Mouse (Mus musculus): Measurements from ENCODE around the gene 4933406M09Rik. TPM values are rescaled to one million over a fixed set of nuclear protein-coding genes. Genes with fewer than 3 reads are reported as not detected.
A peak's percentile ranks its signal among the peaks of the same experiment; 100 is the strongest.

The 4933406M09Rik gene
- polyA plus RNA-seq, 1 experiment: not detected

GRCm38 (mm10) chr1:134344005-134344950 lies 41.5 kb upstream of the 4933406M09Rik start:
- H3K4me1 ChIP-seq (ENCODE audit: control insufficient read depth, insufficient read depth, low read length): no peaks in the 10 kb centered on the region; the same call in 1 of the 2 replicates
- TF ChIP-seq POLR2A (IDR thresholded peaks at IDR 0.05; ENCODE audit: low read depth, low read length) (peak; percentile 37), CTCF (IDR thresholded peaks at IDR 0.05; ENCODE audit: borderline replicate concordance, insufficient read depth, low read length) (no peak)
- no peak overlapping the region for H3K4me3 ChIP-seq (ENCODE audit: insufficient read depth, low read length)
- H3K27ac ChIP-seq (ENCODE audit: insufficient read depth, low read length): no peak overlapping the region

- H3K27ac ChIP-seq (ENCODE audit: insufficient read depth, low read length): no peak overlapping the region
Measured at GRCm38 (mm10) chr1:134345075-134345474, 40.7 kb upstream of the 4933406M09Rik start.

DNA sequence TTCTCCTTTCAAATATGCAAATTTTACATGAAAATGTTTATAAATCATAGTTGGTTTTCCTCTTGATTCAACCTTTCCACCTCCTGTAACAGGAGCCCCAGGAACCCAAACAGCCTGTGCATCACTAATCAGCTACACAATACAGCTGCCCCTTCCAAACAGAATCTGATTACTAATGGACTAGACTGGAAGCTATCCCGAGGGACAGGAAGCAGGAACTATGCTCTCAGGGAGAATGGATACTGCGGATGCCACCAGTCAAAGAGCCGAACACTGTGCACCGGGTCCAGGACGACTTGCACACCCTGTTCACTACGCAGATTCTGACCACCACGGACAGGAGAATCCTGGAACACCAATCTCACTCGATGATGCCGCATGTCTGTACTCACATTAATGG lies 37.9 kb upstream of the 4933406M09Rik start:
- Histone ChIP-seq H3K4me1 (ENCODE audit: control insufficient read depth, insufficient read depth, low read length) (no peaks in the 10 kb centered on the region; the same call in 1 of the 2 replicates), H3K27ac (ENCODE audit: insufficient read depth, low read length) (no peak overlapping the region), H3K4me3 (ENCODE audit: insufficient read depth, low read length) (no peak overlapping the region)
- no peak for TF ChIP-seq POLR2A (IDR thresholded peaks at IDR 0.05; ENCODE audit: low read depth, low read length)
- TF ChIP-seq CTCF (IDR thresholded peaks at IDR 0.05; ENCODE audit: borderline replicate concordance, insufficient read depth, low read length): no peak

More at GRCm38 (mm10) chr1:134345075-134345474, 40.7 kb upstream of the 4933406M09Rik start:
- TF ChIP-seq POLR2A (IDR thresholded peaks at IDR 0.05; ENCODE audit: low read depth, low read length) (no peak), CTCF (IDR thresholded peaks at IDR 0.05; ENCODE audit: borderline replicate concordance, insufficient read depth, low read length) (no peak)
- no peak overlapping the region for H3K4me3 ChIP-seq (ENCODE audit: insufficient read depth, low read length)
- no peaks in the 10 kb centered on the region; the same call in 1 of the 2 replicates for H3K4me1 ChIP-seq (ENCODE audit: control insufficient read depth, insufficient read depth, low read length)

- no peaks in the 10 kb centered on the region for H3K4me1 ChIP-seq (ENCODE audit: control insufficient read depth, insufficient read depth, low read length)
- no peak overlapping the region for H3K4me3 ChIP-seq (ENCODE audit: insufficient read depth, low read length)
- H3K27ac ChIP-seq (ENCODE audit: insufficient read depth, low read length): no peak overlapping the region
- TF ChIP-seq POLR2A (IDR thresholded peaks at IDR 0.05; ENCODE audit: low read depth, low read length) (no peak), CTCF (IDR thresholded peaks at IDR 0.05; ENCODE audit: borderline replicate concordance, insufficient read depth, low read length) (no peak)
Measured at GRCm38 (mm10) chr1:134353326-134353725, 32.4 kb upstream of the 4933406M09Rik start.

- Histone ChIP-seq H3K4me3 (ENCODE audit: insufficient read depth, low read length) (no peak overlapping the region), H3K4me1 (ENCODE audit: control insufficient read depth, insufficient read depth, low read length) (0 out of 2 replicates have a peak, but pooled peaks cover 2% of the 10 kb centered on the region), H3K27ac (ENCODE audit: insufficient read depth, low read length) (no peak overlapping the region)
- TF ChIP-seq POLR2A (IDR thresholded peaks at IDR 0.05; ENCODE audit: low read depth, low read length): no peak
Measured at GRCm38 (mm10) chr1:134357461-134357860, 28.3 kb upstream of the 4933406M09Rik start.

DNA sequence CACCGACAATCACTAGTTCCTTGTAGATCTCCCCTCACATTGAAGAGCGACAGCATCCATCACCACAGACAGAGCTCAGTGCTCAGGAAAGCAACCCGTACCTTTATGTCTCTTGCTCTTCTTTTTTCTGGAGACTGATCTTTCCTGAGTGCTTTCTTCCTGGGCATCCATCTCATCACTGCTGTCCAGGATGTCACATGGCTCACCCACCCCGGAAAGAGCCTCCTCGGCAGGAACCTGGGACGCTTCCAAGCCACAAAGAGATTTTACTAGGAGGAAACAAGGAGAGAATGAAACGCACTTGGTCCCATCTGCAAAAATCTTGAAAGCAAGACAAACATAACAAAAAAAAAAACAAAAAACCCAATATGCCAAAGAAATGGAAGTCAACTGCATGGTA lies 25.1 kb upstream of the 4933406M09Rik start:
- peak overlapping the region; percentile 99 for H3K4me3 ChIP-seq (ENCODE audit: insufficient read depth, low read length)
- no peak overlapping the region for H3K27ac ChIP-seq (ENCODE audit: insufficient read depth, low read length)
- TF ChIP-seq POLR2A (IDR thresholded peaks at IDR 0.05; ENCODE audit: low read depth, low read length): no peak
- no peak for TF ChIP-seq CTCF (IDR thresholded peaks at IDR 0.05; ENCODE audit: borderline replicate concordance, insufficient read depth, low read length)
- H3K4me1 ChIP-seq (ENCODE audit: control insufficient read depth, insufficient read depth, low read length): 0 out of 2 replicates have a peak, but pooled peaks cover 2% of the 10 kb centered on the region

DNA sequence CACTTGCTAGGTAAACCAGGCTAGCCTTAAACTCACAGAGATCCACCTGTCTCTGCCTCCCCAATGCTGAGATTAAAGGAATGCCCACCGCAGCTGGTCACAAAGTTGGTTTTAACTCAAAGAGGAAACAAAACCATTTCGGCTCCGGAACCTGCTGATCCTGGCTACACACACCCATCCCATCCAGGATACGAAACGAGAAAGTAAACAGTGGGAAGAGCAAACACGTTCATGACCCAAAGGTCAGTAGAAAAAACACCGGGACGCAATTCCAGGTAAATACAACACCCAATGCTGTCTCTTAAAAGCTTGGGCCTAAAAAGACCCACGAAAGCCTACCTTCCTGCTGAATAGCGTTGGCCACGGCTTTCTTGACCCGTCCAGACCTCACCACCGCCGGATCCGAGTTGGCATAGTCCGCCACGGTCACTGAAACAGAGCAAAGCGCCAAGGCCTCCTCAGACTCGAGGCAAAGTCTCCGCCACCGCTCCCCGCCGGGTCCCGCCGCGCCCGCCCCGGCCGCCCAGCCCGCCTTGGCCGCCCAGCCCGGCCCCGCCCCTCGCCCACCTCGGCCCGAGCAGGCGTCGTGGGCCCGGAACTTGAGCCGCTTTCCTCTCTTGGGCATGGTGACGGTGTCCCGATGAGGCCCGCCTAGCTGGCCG lies 24.4 kb upstream of the 4933406M09Rik start:
- Histone ChIP-seq H3K4me3 (ENCODE audit: insufficient read depth, low read length) (peak overlapping the region; percentile 99), H3K27ac (ENCODE audit: insufficient read depth, low read length) (0 out of 2 replicates have a peak overlapping the region, but pooled peaks have one; percentile 42), H3K4me1 (ENCODE audit: control insufficient read depth, insufficient read depth, low read length) (0 out of 2 replicates have a peak, but pooled peaks cover 2% of the 10 kb centered on the region)
- no peak for TF ChIP-seq CTCF (IDR thresholded peaks at IDR 0.05; ENCODE audit: borderline replicate concordance, insufficient read depth, low read length)
- no peak for TF ChIP-seq POLR2A (IDR thresholded peaks at IDR 0.05; ENCODE audit: low read depth, low read length)

GRCm38 (mm10) chr1:134361857-134362212 lies 23.9 kb upstream of the 4933406M09Rik start, which contains the start of gene Tmem183a:
Tmem183a (minus strand) TSS chr1:134361979.
- Histone ChIP-seq H3K4me1 (ENCODE audit: control insufficient read depth, insufficient read depth, low read length) (0 out of 2 replicates have a peak, but pooled peaks cover 2% of the 10 kb centered on the region), H3K4me3 (ENCODE audit: insufficient read depth, low read length) (peak within 1 kb of the TSS; percentile 99), H3K27ac (ENCODE audit: insufficient read depth, low read length) (peak within 1 kb of the TSS; percentile 82)
- TF ChIP-seq CTCF (IDR thresholded peaks at IDR 0.05; ENCODE audit: borderline replicate concordance, insufficient read depth, low read length): no peak
- TF ChIP-seq POLR2A (IDR thresholded peaks at IDR 0.05; ENCODE audit: low read depth, low read length): peak; percentile 96

DNA sequence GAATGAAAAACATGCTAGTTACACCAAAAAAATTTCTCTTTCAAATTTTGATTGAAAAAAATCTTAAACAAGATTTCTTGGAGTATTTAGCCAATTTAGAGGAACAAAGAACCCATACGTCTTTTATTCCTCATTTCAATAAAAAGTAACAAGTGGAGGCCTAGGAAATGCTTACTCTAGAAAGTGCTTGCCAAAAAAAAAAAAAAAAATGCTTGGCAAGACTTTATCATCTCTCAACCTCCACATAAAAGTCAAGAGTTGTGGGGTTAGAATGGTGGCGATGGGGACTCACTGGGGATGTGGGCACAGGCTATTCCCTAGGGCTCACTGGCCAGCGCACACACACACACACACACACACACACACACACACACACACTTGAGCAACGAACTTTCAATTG lies 22.5 kb upstream of the 4933406M09Rik start:
- Histone ChIP-seq H3K4me1 (ENCODE audit: control insufficient read depth, insufficient read depth, low read length) (0 out of 2 replicates have a peak, but pooled peaks cover 2% of the 10 kb centered on the region), H3K27ac (ENCODE audit: insufficient read depth, low read length) (no peak overlapping the region), H3K4me3 (ENCODE audit: insufficient read depth, low read length) (no peak overlapping the region)
- TF ChIP-seq POLR2A (IDR thresholded peaks at IDR 0.05; ENCODE audit: low read depth, low read length): no peak
- no peak for TF ChIP-seq CTCF (IDR thresholded peaks at IDR 0.05; ENCODE audit: borderline replicate concordance, insufficient read depth, low read length)

All from embryonic fibroblast, embryonic 13.5 days (primary cell).